Mouse (Mus musculus) lung, postnatal 0 days (tissue): ENCODE data around the gene Thbs2.

Experiments
- CTCF ChIP-seq: IDR thresholded peaks from 2 replicates; pipeline ENCODE4 v1.5.1; 2016; ENCODE audit warnings: antibody characterized with exemption, mild to moderate bottlenecking
- EP300 ChIP-seq: IDR thresholded peaks from 2 replicates; pipeline ENCODE4 v1.6.1; 2016; ENCODE audit warnings: antibody characterized with exemption, mild to moderate bottlenecking, control low read depth

- TF ChIP-seq EP300 (no peak), CTCF (no peak)
These were observed 26.8 kb downstream of the Thbs2 start for GRCm38 (mm10) chr17:14667225-14667624.
